Mouse (Mus musculus): ENCODE measurements around the gene Slc8b1.

Gene Slc8b1

DNA sequence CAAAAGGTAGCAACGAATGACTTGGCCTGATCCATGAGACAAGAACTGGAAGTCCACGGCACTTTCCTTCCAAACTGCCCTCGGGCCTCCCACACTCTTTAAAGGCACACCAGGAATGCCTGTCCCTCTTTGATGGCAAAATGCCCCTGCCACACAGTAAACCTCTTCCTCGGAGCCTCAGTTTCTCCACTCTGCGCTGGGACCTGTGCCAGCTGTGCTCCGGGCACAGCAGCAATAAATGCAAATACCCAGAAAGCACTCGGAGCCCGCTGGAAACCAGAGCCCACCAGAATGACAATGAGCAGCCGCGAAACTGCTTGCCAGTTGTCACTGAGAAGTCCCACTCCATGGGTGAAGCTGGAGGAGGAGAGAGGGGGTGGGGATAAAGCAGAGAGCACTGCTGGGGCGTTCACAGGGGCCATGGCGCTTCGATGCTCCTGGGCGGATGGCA lies 56.8 kb downstream of the Slc8b1 start:
- DNase-seq (ENCODE audit: low read depth, low spot score) = no peak

DNA sequence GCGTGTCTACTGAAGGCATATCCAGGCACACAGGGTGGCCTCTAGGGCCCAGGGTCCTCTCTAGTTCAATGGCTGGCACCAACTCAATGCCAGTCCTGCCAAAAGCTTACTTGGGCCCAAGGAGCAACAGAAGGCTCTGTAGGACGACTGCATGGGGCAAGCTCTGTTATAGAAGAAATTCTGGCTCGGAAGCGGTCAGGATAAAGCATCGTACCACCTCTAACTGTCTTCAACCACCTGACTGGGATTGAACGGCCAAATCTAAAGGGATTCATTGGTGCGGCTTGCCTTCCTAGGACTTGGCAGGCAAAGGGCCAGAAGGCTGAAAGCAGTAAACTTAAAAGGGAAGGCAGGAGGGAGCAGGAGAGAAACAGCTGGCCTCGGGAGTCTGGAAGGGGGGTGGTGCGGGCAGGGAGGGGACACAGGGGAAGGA lies 57.4 kb downstream of the Slc8b1 start:
- no peak for DNase-seq (ENCODE audit: low read depth, low spot score)

DNA sequence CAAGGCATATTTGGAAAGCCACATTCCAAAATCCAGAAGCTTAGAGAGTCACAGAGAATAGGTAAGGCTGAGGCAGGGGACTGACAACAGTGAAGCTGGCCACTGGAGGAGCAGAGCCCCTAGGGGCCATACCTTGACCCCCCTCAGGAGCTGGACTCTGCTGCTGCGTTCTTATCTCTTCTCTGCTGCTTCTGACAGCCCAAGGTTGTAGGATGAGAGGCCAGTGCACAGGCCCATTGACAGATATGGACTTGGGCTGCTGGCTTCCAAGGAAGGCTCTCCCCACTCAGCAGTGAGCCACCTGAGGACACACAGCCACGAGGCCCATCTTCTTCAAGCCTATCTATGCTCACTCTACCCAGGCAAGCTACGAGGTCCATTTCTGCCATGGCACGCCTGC lies 58.0 kb downstream of the Slc8b1 start:
- DNase-seq (ENCODE audit: low read depth, low spot score) = no peak

DNA sequence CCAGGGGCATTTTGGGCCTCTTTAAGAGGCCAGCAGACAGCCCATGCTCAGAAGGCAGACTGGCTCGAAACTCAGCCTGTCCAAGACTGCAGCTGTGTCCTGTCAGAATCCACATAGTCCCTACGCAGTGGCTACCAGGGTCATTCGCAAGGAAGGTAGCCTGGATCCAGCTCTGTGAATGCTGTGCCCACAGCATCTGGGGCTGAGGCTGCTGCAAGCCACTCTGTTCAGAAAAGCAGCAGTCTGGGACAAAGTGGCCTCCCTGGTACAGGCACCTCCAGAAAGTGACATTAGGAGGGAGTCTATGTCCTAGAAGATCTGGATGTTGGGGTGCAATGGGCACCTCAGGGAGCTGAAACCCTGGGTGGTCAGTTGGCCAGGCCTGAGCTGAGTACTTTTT lies 58.8 kb downstream of the Slc8b1 start:
- no peak for DNase-seq (ENCODE audit: low read depth, low spot score)

DNA sequence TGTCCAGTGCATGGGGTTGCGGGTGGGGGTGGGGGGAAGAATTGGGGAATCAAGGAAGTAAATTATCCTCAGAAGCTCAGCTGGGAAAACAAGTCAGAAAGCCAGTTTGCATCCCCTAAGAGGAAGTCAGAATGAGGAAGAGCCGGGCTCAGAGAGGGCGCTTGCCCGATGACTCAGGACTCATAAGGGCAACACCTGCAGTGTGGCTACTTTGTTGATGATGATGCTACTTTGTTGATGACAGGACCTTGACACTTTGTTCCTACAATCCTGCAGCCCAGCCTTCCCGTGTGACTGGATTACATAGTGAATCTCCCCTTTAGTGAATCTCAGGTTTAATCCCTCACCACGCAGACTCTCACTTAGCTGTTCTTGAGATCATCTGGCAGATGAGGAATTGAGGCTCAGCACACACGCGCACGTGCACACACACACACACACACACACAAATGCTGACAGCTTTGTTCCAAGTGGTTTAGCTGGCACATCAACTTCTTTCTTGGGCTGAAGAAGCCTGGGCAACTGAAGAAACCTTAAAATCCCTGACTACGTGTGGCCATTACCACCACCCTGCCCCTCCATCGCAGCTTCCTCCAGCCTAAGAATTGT lies 59.4 kb downstream of the Slc8b1 start:
- DNase-seq (ENCODE audit: low read depth, low spot score) = peak; percentile 79

DNA sequence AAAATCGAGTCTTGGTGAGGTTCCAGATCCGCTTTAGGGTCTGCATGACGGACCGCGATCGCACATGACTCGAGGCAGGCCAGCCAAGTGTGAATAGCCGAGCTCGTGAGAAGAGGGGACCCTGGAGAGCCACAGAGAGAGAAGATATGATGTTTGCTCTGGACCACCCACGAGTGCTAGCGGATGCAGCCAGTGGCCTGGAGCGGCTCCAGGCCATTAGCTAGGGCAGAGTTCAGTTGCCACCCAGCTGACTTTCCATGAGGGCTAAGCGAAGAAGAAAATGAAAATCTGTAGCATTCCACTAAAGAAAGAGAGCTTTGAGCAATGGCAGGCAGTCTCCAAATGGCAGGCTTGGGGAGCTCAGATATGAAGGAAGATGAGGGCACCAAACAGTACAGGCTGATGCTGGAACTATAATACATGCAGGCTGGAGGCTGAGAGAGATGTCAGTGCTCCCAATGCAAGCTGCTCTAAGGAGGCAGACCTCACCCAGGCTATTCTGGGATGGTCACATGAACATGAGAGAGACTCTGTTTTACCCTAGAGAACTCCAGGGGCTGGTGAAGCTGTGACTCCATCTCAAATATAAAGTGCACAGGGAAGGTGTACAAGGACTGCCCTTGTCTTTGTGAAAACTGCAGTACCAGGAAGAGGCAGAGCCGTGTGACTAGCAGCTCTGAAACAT lies 60.2 kb downstream of the Slc8b1 start:
- no peak for DNase-seq (ENCODE audit: low read depth, low spot score)

DNA sequence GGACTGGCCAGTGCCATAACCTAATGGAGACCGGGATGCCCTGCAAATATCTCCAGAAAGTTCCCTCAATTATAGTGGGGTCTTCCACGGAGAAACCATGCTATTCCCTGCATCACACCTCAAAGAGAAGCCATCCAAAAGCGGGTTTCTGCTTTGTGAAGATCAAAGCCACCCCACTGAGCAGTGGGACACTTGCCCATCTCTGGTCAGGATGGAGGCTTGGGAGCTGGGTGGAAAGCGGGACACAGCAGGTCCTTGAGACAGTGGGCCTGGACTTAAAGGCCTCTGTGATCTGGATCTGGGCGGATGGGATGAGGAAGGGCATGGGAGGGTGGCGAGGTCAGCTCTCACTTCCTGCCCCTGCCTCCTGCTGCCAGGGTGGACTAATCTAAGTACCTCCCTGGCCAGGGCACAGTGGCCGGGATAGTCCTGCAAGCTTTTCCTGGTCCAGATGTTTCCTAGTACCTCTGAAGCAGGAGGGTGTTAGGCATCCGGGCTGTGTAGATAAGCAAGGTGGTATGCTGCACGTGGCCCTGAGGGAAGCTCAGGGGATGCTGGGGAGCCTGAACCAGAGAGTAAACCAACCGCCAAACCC lies 63.6 kb downstream of the Slc8b1 start:
- no peak for DNase-seq (ENCODE audit: low read depth, low spot score)

DNA sequence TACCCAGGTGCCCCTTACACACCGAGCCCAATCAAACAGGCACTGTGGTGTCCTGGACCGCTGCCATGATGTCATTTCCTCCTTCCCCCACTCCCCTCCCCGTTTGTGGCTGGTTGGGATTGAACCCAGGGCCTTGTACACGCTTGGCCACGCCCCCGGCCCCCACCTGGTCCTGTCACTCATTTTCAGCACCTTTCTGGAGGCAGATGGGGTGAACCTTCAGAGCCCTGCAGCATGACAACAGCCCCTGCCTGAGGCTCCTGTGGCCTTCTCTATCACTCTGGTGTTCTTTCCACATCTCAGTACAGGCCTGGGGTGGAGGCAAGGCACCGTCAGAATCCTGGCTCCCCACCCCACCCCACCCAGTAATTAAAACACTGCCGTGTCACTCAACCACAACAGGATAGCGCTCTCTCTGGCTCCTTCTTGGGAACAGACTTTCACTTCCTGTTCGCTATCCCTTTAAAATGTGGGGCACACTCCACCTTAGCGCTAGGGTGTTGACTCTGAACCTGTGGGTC lies 65.9 kb downstream of the Slc8b1 start:
- DNase-seq (ENCODE audit: low read depth, low spot score) = peak; percentile 30

DNA sequence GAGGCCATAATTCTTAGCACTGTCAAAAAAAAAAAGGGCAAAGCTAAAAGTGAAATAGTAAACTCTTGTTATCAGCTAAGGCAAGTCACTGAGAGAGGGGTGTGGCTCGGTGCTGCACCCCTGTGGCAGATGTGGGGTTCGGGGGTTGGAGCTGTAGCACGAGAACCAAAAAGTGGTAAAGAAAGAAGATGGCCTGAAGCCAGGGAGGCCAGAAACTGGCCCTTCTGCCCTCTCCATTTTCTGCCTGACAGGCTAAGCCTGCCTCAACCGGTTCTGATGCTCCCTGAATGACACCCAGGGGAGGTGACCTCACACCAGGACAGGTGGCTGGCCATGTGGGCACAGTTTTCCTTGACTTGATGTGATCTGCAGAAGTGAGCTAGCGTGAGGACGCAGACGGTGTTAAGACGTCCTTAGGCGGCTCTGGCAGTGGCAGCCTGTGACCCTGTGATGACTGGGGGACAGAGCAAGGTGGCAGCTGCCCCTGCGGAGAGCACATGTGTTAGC lies 67.0 kb downstream of the Slc8b1 start:
- peak; percentile 54 for DNase-seq (ENCODE audit: low read depth, low spot score)

DNA sequence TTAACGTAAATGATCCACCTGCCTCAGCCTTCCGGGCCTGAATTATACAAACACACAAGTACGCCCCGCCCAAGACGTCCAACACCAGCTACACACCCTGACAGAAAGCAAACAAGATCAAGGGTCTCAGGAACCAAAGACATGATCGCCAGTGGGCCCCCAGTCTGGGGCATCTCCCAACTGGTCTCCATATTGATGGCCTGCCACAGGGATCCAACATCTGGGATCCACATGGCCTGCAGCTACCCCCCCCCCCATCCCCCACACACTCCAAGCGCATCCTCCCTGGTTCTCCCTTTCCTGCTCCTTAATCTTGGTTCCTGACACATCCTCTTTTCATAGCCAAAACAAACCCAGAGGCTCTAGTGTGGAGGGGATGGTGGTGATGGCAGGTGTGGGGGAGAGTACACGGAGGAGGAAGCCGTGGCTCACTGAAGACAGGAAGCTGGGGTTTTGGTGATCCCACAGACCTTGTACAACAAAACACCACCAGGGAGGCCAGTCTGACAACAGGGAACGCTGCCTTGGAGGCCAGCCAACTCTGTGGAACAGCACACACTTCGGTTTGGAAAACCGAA lies 67.6 kb downstream of the Slc8b1 start:
- DNase-seq (ENCODE audit: low read depth, low spot score) = no peak

DNA sequence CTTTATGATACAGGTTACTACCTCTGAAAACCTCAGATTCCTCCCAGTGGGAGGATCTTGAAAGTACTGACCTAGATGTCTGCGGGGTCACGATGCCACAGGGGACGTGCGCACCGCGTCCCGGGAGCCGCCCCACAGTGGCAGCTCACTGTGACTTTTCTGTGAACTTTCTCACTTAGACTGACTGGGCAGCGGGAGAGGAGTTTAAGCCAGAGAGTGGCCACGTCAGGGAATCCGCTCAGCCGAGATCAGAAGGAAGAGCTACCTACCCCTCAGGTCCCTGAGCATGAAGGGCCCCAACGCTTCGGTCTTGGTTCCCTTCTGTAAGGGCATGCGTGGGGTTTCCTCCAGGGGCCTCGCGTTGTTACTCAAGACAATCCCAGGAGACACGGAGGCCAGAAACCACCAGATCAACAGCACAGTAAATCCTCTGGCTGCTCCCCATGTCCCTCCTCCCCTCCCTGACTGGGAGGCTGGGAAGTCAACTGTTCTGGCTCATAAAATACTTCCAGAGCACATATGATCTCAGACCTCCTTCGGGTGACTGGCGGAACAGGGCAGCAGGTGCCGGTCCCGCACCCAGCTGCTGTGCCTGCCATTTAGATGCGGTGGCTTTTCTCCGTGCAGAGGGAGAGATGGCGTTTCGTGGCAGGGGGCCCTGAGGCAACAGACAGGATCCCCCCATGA lies 68.4 kb downstream of the Slc8b1 start:
- no peak for DNase-seq (ENCODE audit: low read depth, low spot score)

DNA sequence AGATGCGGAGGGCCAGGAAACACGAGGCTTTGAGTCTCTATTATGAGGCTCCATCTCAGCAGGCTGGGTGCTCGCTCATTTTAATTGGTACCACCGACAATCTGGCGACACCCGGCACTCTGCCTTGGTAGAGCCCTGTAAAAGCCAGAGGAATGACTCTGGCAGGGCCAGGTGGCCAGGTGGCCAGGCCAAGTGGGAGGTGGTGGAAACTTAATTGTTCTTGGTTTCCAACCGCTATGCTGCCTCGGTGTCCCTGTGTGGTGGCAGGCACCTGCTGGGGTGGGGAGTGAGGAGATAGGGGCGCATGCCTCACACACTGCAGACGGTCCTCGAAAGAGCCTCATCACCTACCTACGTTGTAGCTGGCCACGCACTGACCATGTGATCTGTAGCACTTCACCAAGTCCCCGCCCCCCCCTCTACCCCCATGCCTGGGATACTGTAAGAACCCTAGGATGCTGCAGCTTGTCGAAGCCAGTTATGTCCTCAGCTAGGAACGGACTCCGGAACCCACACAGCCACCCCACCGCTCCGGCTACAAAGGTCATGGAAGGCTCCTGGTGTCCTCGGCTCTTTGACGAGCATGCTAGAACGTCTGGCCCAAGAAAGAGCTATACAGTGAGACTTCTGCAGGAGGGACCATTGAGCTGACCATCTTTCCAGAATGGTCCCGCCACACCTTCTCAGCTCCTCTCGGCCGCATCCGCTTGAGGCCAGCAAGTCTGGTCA lies 69.1 kb downstream of the Slc8b1 start:
- DNase-seq (ENCODE audit: low read depth, low spot score) = no peak

DNA sequence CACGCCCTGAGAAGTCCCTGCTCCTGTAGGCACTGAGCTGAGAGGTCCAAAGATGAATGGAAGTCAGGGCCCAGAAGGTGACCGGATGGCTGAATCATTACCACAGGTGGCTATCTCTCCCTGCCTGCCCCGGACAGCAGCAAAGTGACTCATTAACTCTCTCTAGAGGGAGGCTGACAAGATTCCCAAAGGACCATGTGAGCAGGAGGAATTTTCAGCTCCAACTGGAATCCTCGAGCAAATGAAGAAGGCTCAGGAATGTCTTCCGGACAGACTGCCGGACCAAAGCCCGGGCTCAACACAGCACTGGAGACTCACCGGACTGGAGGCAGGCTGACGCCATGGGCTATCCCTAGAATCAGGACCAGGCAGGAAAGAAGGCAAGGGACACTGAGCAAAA lies 71.0 kb downstream of the Slc8b1 start:
- no peak for DNase-seq (ENCODE audit: low read depth, low spot score)

DNA sequence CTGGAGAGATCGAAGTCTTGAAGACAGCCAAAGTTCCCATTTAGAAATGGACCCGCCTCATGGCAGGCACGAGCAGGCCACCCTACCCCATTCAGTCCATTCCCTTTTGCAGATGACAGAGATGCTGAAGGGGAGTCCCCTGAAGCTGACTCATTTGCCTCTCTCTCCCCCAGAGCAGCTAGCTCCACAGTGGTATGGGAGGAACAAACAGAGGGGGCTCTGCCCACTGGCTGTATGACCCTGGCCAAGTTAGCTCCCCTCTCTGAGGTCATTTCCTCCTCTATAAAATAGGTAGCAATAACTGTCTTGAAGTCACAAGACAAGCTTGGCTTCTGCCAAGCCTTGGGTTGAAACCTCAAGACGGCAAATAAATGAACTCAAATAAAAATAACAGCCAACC lies 72.5 kb downstream of the Slc8b1 start:
- peak; percentile 32 for DNase-seq (ENCODE audit: low read depth, low spot score)
